18 mouse cellular contexts compared by ENCODE assay signal in the genomic region with DNA sequence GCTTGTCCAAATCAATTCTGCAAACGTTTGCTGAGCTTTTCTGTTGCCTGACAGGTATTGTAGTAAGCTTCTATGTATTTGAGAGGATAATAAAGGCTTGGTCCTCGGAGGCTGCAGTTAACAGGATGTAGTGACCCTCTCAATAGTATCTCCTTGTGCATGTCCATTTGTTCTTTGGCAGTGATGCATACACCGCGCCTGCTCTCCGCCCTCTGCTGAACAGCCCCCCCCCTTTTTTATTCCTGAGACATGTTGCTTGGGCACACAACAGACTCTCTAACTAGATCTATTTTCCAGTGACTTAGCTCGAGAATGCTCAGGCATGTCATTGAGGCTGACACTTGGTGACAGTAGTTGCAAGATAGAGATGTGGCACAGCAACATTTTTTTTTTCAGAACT.
A peak's percentile ranks its signal among the peaks of the same experiment; 100 is the strongest.
DNase-seq lines count a peak whose midpoint lies in the region; ATAC-seq and TF ChIP-seq lines count a peak whose summit lies in the region.
"Had no signal": no experiment of that assay in that cellular context is flagged by ENCODE, and none has a peak within 500 bp of the region (broad histone marks: within the 10 kb centered on the region; RNA-seq: fewer than 3 reads in every experiment).

No protein-coding gene starts in this region.

- no peaks in the 10 kb centered on the region for H3K9me3 ChIP-seq in midbrain, embryonic 11.5 days (ENCODE audit: control insufficient read depth, low read length)
- no peaks in the 10 kb centered on the region for H3K9me3 ChIP-seq in midbrain, embryonic 10.5 days (replicated peaks)
- H3K9me3 ChIP-seq in forebrain, embryonic 15.5 days: no peaks in the 10 kb centered on the region
- H3K9me3 ChIP-seq in midbrain, embryonic 14.5 days (ENCODE audit: control insufficient read depth, low read length): no peaks in the 10 kb centered on the region
- no peaks in the 10 kb centered on the region for H3K9me3 ChIP-seq in liver, postnatal 0 days (ENCODE audit: low read length)

- TF ChIP-seq EP300 in liver, postnatal 0 days (IDR thresholded peaks at IDR 0.05; ENCODE audit: low read depth): no peak

- H3K27me3 ChIP-seq in midbrain, embryonic 11.5 days (ENCODE audit: control insufficient read depth, insufficient read depth, low read length): no peaks in the 10 kb centered on the region
- peaks cover 59% of the 10 kb centered on the region for H3K27me3 ChIP-seq in midbrain, embryonic 10.5 days (ENCODE audit: low read depth, poor library complexity, severe bottlenecking)
- H3K27me3 ChIP-seq in forebrain, embryonic 15.5 days: no peaks in the 10 kb centered on the region
- H3K27me3 ChIP-seq in midbrain, embryonic 14.5 days (ENCODE audit: control insufficient read depth, insufficient read depth, low read length): peaks cover 3% of the 10 kb centered on the region; the same call in 1 of the 2 replicates
- H3K27me3 ChIP-seq in liver, postnatal 0 days (ENCODE audit: insufficient read depth, low read length): no peaks in the 10 kb centered on the region

- no peak overlapping the region for H3K4me3 ChIP-seq in midbrain, embryonic 11.5 days (ENCODE audit: low read depth, low read length)
- no peak overlapping the region for H3K4me3 ChIP-seq in midbrain, embryonic 10.5 days
- no peak overlapping the region; the same call in 1 of the 2 replicates for H3K4me3 ChIP-seq in forebrain, embryonic 15.5 days
- H3K4me3 ChIP-seq in midbrain, embryonic 14.5 days (replicated peaks; ENCODE audit: low read depth, low read length): no peak overlapping the region
- no peak overlapping the region for H3K4me3 ChIP-seq in liver, postnatal 0 days (ENCODE audit: low read depth, low read length)
- H3K4me3 ChIP-seq: layer of hippocampus, adult 2 months had no signal

- no peak overlapping the region for H3K9ac ChIP-seq in midbrain, embryonic 11.5 days (ENCODE audit: low read length)
- 0 out of 2 replicates have a peak overlapping the region, but pooled peaks have one; percentile 22 for H3K9ac ChIP-seq in forebrain, embryonic 15.5 days (replicated peaks)
- no peak overlapping the region for H3K9ac ChIP-seq in midbrain, embryonic 14.5 days (replicated peaks; ENCODE audit: low read length)
- no peak overlapping the region for H3K9ac ChIP-seq in liver, postnatal 0 days (replicated peaks)

- DNase-seq in midbrain, embryonic 11.5 days (ENCODE audit: low spot score, missing footprints): no peak
- DNase-seq in midbrain, embryonic 10.5 days (ENCODE audit: low spot score): no peak
- DNase-seq in midbrain, embryonic 14.5 days: peak; percentile 28
- DNase-seq in retina, postnatal 1 day: peak; percentile 53
- no peak for DNase-seq in right cerebral cortex, postnatal 36 days (ENCODE audit: low spot score in 2 of 2)
- DNase-seq in spleen, postnatal 4 days (ENCODE audit: low spot score in 2 of 2): no peak
- no peak for DNase-seq in liver, postnatal 0 days
- DNase-seq: adrenal gland, adult 2 months; cerebellum, adult 9-11 months; heart, postnatal 10 days; kidney, adult 2 months; kidney, postnatal 14 days; liver; lung, postnatal 10 days had no signal

- TF ChIP-seq CTCF in liver, postnatal 0 days (IDR thresholded peaks at IDR 0.05; ENCODE audit: low read depth): no peak

- no peaks in the 10 kb centered on the region for H3K36me3 ChIP-seq in midbrain, embryonic 11.5 days (ENCODE audit: control insufficient read depth, insufficient read depth, low read length)
- H3K36me3 ChIP-seq in midbrain, embryonic 10.5 days: peaks cover 8% of the 10 kb centered on the region; the same call in 1 of the 2 replicates
- H3K36me3 ChIP-seq in forebrain, embryonic 15.5 days: no peaks in the 10 kb centered on the region
- peaks cover 8% of the 10 kb centered on the region for H3K36me3 ChIP-seq in midbrain, embryonic 14.5 days (ENCODE audit: control insufficient read depth, insufficient read depth, low read length)
- no peaks in the 10 kb centered on the region for H3K36me3 ChIP-seq in liver, postnatal 0 days (replicated peaks; ENCODE audit: insufficient read depth, low read length)

- peaks cover 9% of the 10 kb centered on the region; the same call in 1 of the 2 replicates for H3K4me1 ChIP-seq in midbrain, embryonic 11.5 days (ENCODE audit: control insufficient read depth, insufficient read depth, low read length)
- H3K4me1 ChIP-seq in midbrain, embryonic 10.5 days: peaks cover 15% of the 10 kb centered on the region
- peaks cover 40% of the 10 kb centered on the region for H3K4me1 ChIP-seq in forebrain, embryonic 15.5 days
- H3K4me1 ChIP-seq in midbrain, embryonic 14.5 days (ENCODE audit: control insufficient read depth, insufficient read depth, low read length): peaks cover 18% of the 10 kb centered on the region
- no peaks in the 10 kb centered on the region for H3K4me1 ChIP-seq in liver, postnatal 0 days (ENCODE audit: insufficient read depth)

- H3K27ac ChIP-seq in midbrain, embryonic 11.5 days (ENCODE audit: low read depth, low read length): no peak overlapping the region
- H3K27ac ChIP-seq in midbrain, embryonic 10.5 days (replicated peaks): no peak overlapping the region
- peak overlapping the region; percentile 32; the same call in 1 of the 2 replicates for H3K27ac ChIP-seq in forebrain, embryonic 15.5 days (replicated peaks)
- no peak overlapping the region for H3K27ac ChIP-seq in midbrain, embryonic 14.5 days (replicated peaks; ENCODE audit: low read depth, low read length)
- H3K27ac ChIP-seq in liver, postnatal 0 days (ENCODE audit: low read depth): no peak overlapping the region
- H3K27ac ChIP-seq: layer of hippocampus, adult 2 months had no signal

- no peak overlapping the region for H3K4me2 ChIP-seq in midbrain, embryonic 11.5 days
- H3K4me2 ChIP-seq in forebrain, embryonic 15.5 days (replicated peaks): peak overlapping the region; percentile 32
- H3K4me2 ChIP-seq in midbrain, embryonic 14.5 days (ENCODE audit: low read length): peak overlapping the region; percentile 38
- no peak overlapping the region for H3K4me2 ChIP-seq in liver, postnatal 0 days (ENCODE audit: low read depth, low read length)
- H3K4me2 ChIP-seq: heart, embryonic 11.5 days had no signal

- 32% methylated on average over 6 of the region's 6 CpGs for WGBS in midbrain, embryonic 11.5 days
- 41% methylated on average over 6 of the region's 6 CpGs for WGBS in midbrain, embryonic 10.5 days
- 7% methylated on average over 6 of the region's 6 CpGs for WGBS in forebrain, embryonic 15.5 days
- 9% methylated on average over 6 of the region's 6 CpGs for WGBS in midbrain, embryonic 14.5 days
- 73% methylated on average over 6 of the region's 6 CpGs for WGBS in liver, postnatal 0 days (ENCODE audit: insufficient replicate concordance)

- ATAC-seq in midbrain, embryonic 11.5 days (ENCODE audit: low FRiP score): peak; percentile 61; the same call in 1 of the 2 replicates
- ATAC-seq in forebrain, embryonic 15.5 days (replicated peaks): no peak
- no peak for ATAC-seq in midbrain, embryonic 14.5 days (ENCODE audit: low FRiP score, low TSS enrichment)
- ATAC-seq in liver, postnatal 0 days: no peak
- ATAC-seq: inflammation-experienced regulatory T-cells, adult 6 months had no signal

Comparison
In these comparisons a context has a peak if more than half of its experiments do, and no peak if none do; other contexts are left out.
1. DNase-seq: peak in midbrain, embryonic 14.5 days (single experiment) and retina, postnatal 1 day (single experiment); none in midbrain, embryonic 11.5 days (single experiment), midbrain, embryonic 10.5 days (single experiment), right cerebral cortex, postnatal 36 days (0 of 2), spleen, postnatal 4 days (0 of 2) and liver, postnatal 0 days (single experiment).
2. H3K4me2 ChIP-seq: peak in forebrain, embryonic 15.5 days (single experiment) and midbrain, embryonic 14.5 days (single experiment); none in midbrain, embryonic 11.5 days (single experiment) and liver, postnatal 0 days (single experiment).